Mouse (Mus musculus) MEL (cell line): Measurements from ENCODE around the gene Pole4. TPM values are rescaled to one million over a fixed set of nuclear protein-coding genes. Genes with fewer than 3 reads are reported as not detected.

Experiments
- DNase-seq: peaks from one replicate; pipeline ENCODE4 v3.0.0; 2011; ENCODE audit warnings: low read depth, low spot score
- H3K27ac ChIP-seq: 2 replicates; pipeline ENCODE4 v1.5.1; 2012; ENCODE audit warnings: low read depth, mild to moderate bottlenecking, control low read depth, low read length, moderate library complexity; ENCODE audit not compliant: control insufficient read depth
- H3K27me3 ChIP-seq, 2 experiments: fragments of 150-350 bp in 1 of 2; sonication (generic) in 1 of 2; 2 replicates each; pipeline ENCODE4 v1.6.1; 2012; ENCODE audit warnings: low read length in 2 of 2, mild to moderate bottlenecking in 2 of 2, improper control_type of control experiment in 1 of 2, moderate library complexity in 1 of 2; ENCODE audit not compliant: insufficient read depth in 2 of 2, control insufficient read depth in 1 of 2
- H3K36me3 ChIP-seq, 2 experiments: 2 replicates each; pipeline ENCODE4 v1.6.1; 2012 to 2014; ENCODE audit warnings: low read length in 2 of 2, improper control_type of control experiment in 1 of 2, inconsistent platforms in 1 of 2, mild to moderate bottlenecking in 1 of 2; ENCODE audit not compliant: insufficient read depth in 2 of 2, control insufficient read depth in 1 of 2
- H3K4me1 ChIP-seq, 2 experiments: fragments of 150-350 bp in 1 of 2; sonication (generic) in 1 of 2; 2 replicates each; pipeline ENCODE4 v1.6.1; 2012; ENCODE audit warnings: low read length in 2 of 2, improper control_type of control experiment in 1 of 2, mild to moderate bottlenecking in 1 of 2; ENCODE audit not compliant: insufficient read depth in 2 of 2, control insufficient read depth in 1 of 2
- H3K4me3 ChIP-seq, 2 experiments: fragments of 150-350 bp in 1 of 2; sonication (generic) in 1 of 2; 2 replicates each; pipeline ENCODE4 v1.5.1; 2012; ENCODE audit warnings: low read depth in 2 of 2, low read length in 2 of 2, mild to moderate bottlenecking in 2 of 2, moderate library complexity in 2 of 2, control low read depth in 1 of 2, improper control_type of control experiment in 1 of 2; ENCODE audit not compliant: control insufficient read depth in 1 of 2, insufficient read depth in 1 of 2
- H3K79me2 ChIP-seq: 2 replicates; pipeline ENCODE4 v1.6.1; 2012; ENCODE audit warnings: mild to moderate bottlenecking, low read length, moderate library complexity; ENCODE audit not compliant: control insufficient read depth, poor library complexity, insufficient read depth
- H3K9ac ChIP-seq: 2 replicates; pipeline ENCODE4 v1.6.1; 2012; ENCODE audit warnings: low read depth, mild to moderate bottlenecking, control low read depth, low read length, moderate library complexity; ENCODE audit not compliant: control insufficient read depth, poor library complexity, severe bottlenecking
- H3K9me3 ChIP-seq: fragments of 150-350 bp; sonication (generic); replicated peaks from 2 replicates; pipeline ENCODE4 v1.6.1; 2012; ENCODE audit warnings: mild to moderate bottlenecking, low read length, improper control_type of control experiment, moderate library complexity; ENCODE audit not compliant: insufficient read depth
- CHD1 ChIP-seq: IDR thresholded peaks from 2 replicates; pipeline ENCODE4 v1.6.1; 2012; ENCODE audit warnings: low read depth, mild to moderate bottlenecking, inconsistent platforms, low read length, improper control_type of control experiment
- CTCF ChIP-seq, 3 experiments: IDR thresholded peaks in 2 of 3; conservative IDR thresholded peaks in 1 of 3; 2 replicates each; pipeline ENCODE4 v1.5.1; 2011 to 2012; ENCODE audit warnings: low read length in 3 of 3, low read depth in 2 of 3, mild to moderate bottlenecking in 2 of 3, improper control_type of control experiment in 1 of 3, inconsistent platforms in 1 of 3, mixed read lengths in 1 of 3, moderate library complexity in 1 of 3; ENCODE audit not compliant: control insufficient read depth in 1 of 3, insufficient read depth in 1 of 3, poor library complexity in 1 of 3, severe bottlenecking in 1 of 3
- E2F4 ChIP-seq: IDR thresholded peaks from 2 replicates; pipeline ENCODE4 v1.6.1; 2011; ENCODE audit warnings: low read depth, low read length, improper control_type of control experiment, borderline replicate concordance
- ELF1 ChIP-seq: IDR thresholded peaks from 2 replicates; pipeline ENCODE4 v1.6.1; 2014; ENCODE audit warnings: low read depth, mild to moderate bottlenecking, inconsistent platforms, low read length, improper control_type of control experiment, moderate library complexity
- EP300 ChIP-seq, 2 experiments: IDR thresholded peaks; 2 replicates each; pipeline ENCODE4 v1.6.1; 2011; ENCODE audit warnings: improper control_type of control experiment in 2 of 2, low read length in 2 of 2, low read depth in 1 of 2, mild to moderate bottlenecking in 1 of 2
- ETS1 ChIP-seq: IDR thresholded peaks from 2 replicates; pipeline ENCODE4 v1.6.1; 2012; ENCODE audit warnings: low read depth, mild to moderate bottlenecking, inconsistent platforms, low read length, improper control_type of control experiment, moderate library complexity
- GABPA ChIP-seq: IDR thresholded peaks from 2 replicates; pipeline ENCODE4 v1.6.1; 2012; ENCODE audit warnings: low read depth, mild to moderate bottlenecking, inconsistent platforms, low read length, improper control_type of control experiment, moderate library complexity
- HCFC1 ChIP-seq: IDR thresholded peaks from 2 replicates; pipeline ENCODE4 v1.6.1; 2012; ENCODE audit warnings: low read depth, mild to moderate bottlenecking, inconsistent platforms, low read length, improper control_type of control experiment, moderate library complexity
- JUND ChIP-seq: IDR thresholded peaks from 2 replicates; pipeline ENCODE4 v1.6.1; 2011; ENCODE audit warnings: low read depth, mild to moderate bottlenecking, improper control_type of control experiment, low read length
- MAZ ChIP-seq: IDR thresholded peaks from 2 replicates; pipeline ENCODE4 v1.6.1; 2012; ENCODE audit warnings: low read depth, mild to moderate bottlenecking, inconsistent platforms, low read length, improper control_type of control experiment
- MEF2A ChIP-seq: IDR thresholded peaks from 2 replicates; pipeline ENCODE4 v1.6.1; 2014; ENCODE audit warnings: low read depth, mild to moderate bottlenecking, inconsistent platforms, low read length, improper control_type of control experiment; ENCODE audit not compliant: poor library complexity, insufficient replicate concordance, severe bottlenecking; ENCODE audit errors: extremely low read depth
- MXI1 ChIP-seq: IDR thresholded peaks from 2 replicates; pipeline ENCODE4 v1.6.1; 2011; ENCODE audit warnings: mild to moderate bottlenecking, low read depth, low read length, improper control_type of control experiment
- MYB ChIP-seq: IDR thresholded peaks from 2 replicates; pipeline ENCODE4 v1.6.1; 2011; ENCODE audit warnings: mild to moderate bottlenecking, low read depth, low read length, improper control_type of control experiment
- POLR2A ChIP-seq, 2 experiments: IDR thresholded peaks; 2 replicates each; pipeline ENCODE4 v1.6.1; 2011 to 2012; ENCODE audit warnings: low read length in 2 of 2, mild to moderate bottlenecking in 2 of 2, control low read depth in 1 of 2, improper control_type of control experiment in 1 of 2, low read depth in 1 of 2, moderate library complexity in 1 of 2; ENCODE audit not compliant: control insufficient read depth in 1 of 2, insufficient read depth in 1 of 2, poor library complexity in 1 of 2
- RAD21 ChIP-seq: IDR thresholded peaks from 2 replicates; pipeline ENCODE4 v1.6.1; 2011; ENCODE audit warnings: mild to moderate bottlenecking, low read depth, low read length, improper control_type of control experiment
- TAL1 ChIP-seq: IDR thresholded peaks from 2 replicates; pipeline ENCODE4 v1.6.1; 2012; ENCODE audit warnings: mild to moderate bottlenecking, inconsistent platforms, low read length, moderate library complexity, mixed read lengths
- TBP ChIP-seq: IDR thresholded peaks from 2 replicates; pipeline ENCODE4 v1.8.0; 2011; ENCODE audit warnings: low read depth, low read length, improper control_type of control experiment
- UBTF ChIP-seq: IDR thresholded peaks from 2 replicates; pipeline ENCODE4 v1.6.1; 2012; ENCODE audit warnings: low read depth, mild to moderate bottlenecking, inconsistent platforms, low read length, improper control_type of control experiment, moderate library complexity, borderline replicate concordance; ENCODE audit not compliant: insufficient read depth
- USF2 ChIP-seq, 2 experiments: IDR thresholded peaks; 2 replicates each; pipeline ENCODE4 v1.6.1; 2011 to 2012; ENCODE audit warnings: improper control_type of control experiment in 2 of 2, low read length in 2 of 2, borderline replicate concordance in 1 of 2, inconsistent platforms in 1 of 2, low read depth in 1 of 2, mild to moderate bottlenecking in 1 of 2; ENCODE audit not compliant: insufficient read depth in 1 of 2
- ZC3H11A ChIP-seq: IDR thresholded peaks from 2 replicates; pipeline ENCODE4 v1.6.1; 2012; ENCODE audit warnings: low read depth, mild to moderate bottlenecking, inconsistent platforms, low read length, improper control_type of control experiment
- ZKSCAN1 ChIP-seq: IDR thresholded peaks from 2 replicates; pipeline ENCODE4 v1.6.1; 2012; ENCODE audit warnings: low read depth, mild to moderate bottlenecking, inconsistent platforms, low read length, improper control_type of control experiment, moderate library complexity
- ZNF384 ChIP-seq: IDR thresholded peaks from 2 replicates; pipeline ENCODE4 v1.6.1; 2012; ENCODE audit warnings: low read depth, mild to moderate bottlenecking, inconsistent platforms, low read length, improper control_type of control experiment
- polyA plus RNA-seq, 2 experiments: library from polyadenylated mRNA; stranded (reverse) in 1 of 2; unstranded in 1 of 2; fragments of >175 nt in 1 of 2; fragments of >200 nt in 1 of 2; gene quantifications; 2 replicates each; pipeline versions ENCODE4 v1.2.1 to v1.2.4; 2012; ENCODE audit warnings: low replicate concordance in 2 of 2, low read depth in 1 of 2; ENCODE audit not compliant: insufficient read length in 2 of 2, insufficient read depth in 1 of 2, missing spikeins in 1 of 2
- total RNA-seq: library from RNA; depleted of rRNA; stranded (reverse); fragments of 300-350 nt; gene quantifications from 2 replicates; pipeline ENCODE4 v1.2.3, GENCODE M21; 2012

The Pole4 gene
- total and polyA plus RNA-seq, 3 experiments, result 67.2 to 76.7 TPM; not detected in 1

DNA sequence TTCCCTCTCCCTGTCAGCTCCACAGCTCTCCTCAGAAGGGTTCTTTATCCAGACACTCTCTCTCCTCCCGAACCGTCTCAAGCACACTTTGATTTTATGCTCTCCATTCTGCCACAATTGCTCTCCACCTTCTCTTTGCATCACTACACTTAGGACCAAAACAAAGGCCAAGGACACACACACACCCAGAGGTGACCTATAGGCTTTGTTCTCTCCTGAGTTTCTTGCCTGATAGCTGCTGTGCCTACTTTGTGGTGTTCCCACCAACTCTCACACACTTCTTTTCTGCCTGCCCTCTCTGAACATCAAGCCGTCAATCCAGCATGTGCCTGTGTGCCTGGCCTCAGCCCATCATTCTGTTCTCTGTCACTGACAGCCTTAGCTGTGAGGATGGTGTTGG lies 2.6 kb upstream of the Pole4 start:
- H3K27ac ChIP-seq, result no peak overlapping the region

DNA sequence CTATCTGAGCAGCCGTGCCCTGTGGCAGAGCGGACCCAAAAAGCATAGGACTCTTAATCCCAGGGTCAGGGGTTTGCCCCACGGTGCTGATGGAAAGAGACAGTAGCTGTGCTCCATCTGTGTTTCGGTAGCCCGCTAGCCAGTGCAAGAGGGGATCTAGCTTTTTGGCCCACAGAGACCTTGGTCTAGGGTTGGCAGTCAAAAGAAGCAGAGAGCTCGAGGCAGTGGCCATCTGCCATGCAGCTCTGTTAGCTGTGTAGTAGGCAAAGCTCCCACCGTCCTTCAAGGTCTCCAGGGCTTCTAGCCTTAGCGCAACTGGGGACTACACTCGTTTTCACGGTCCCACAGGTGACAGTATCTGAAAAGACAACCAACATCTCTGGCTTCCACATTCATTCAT lies 2.1 kb upstream of the Pole4 start:
- Histone ChIP-seq H3K36me3 (no peaks in the 10 kb centered on the region), H3K4me3 (no peak overlapping the region), H3K79me2 (no peaks in the 10 kb centered on the region), H3K27ac (no peak overlapping the region), H3K4me1 (peaks cover 0 to 8% of the 10 kb centered on the region in 2 experiments; a peak in 1 of 4 replicates), H3K9ac (no peak overlapping the region)
- TF ChIP-seq MAZ (no peak), UBTF (no peak), MEF2A (no peak), JUND (no peak), ETS1 (no peak), TAL1 (no peak), TBP (no peak)
- TF ChIP-seq, all 39 proteins: peak for 0
- no peaks in the 10 kb centered on the region for H3K9me3 ChIP-seq
- no peaks in the 10 kb centered on the region for H3K27me3 ChIP-seq
- no peak for DNase-seq

More for the DNA sequence above, 2.6 kb upstream of the Pole4 start:
- no peak for DNase-seq
- Histone ChIP-seq H3K79me2 (no peaks in the 10 kb centered on the region), H3K27me3 (no peaks in the 10 kb centered on the region), H3K4me3 (no peak overlapping the region), H3K36me3 (no peaks in the 10 kb centered on the region), H3K4me1 (peaks cover 0 to 5% of the 10 kb centered on the region in 2 experiments; a peak in 1 of 4 replicates), H3K9me3 (no peaks in the 10 kb centered on the region), H3K9ac (no peak overlapping the region)
- TF ChIP-seq ZNF384, result no peak
- TF ChIP-seq CTCF (IDR thresholded peaks at IDR 0.05 in 2 of 3, conservative IDR thresholded peaks at IDR 0.05 in 1 of 3; ENCODE audit: control insufficient read depth in 1 of 3, insufficient read depth in 1 of 3, low read depth in 2 of 3, low read length in 3 of 3, poor library complexity in 1 of 3, severe bottlenecking in 1 of 3), result no peak

DNA sequence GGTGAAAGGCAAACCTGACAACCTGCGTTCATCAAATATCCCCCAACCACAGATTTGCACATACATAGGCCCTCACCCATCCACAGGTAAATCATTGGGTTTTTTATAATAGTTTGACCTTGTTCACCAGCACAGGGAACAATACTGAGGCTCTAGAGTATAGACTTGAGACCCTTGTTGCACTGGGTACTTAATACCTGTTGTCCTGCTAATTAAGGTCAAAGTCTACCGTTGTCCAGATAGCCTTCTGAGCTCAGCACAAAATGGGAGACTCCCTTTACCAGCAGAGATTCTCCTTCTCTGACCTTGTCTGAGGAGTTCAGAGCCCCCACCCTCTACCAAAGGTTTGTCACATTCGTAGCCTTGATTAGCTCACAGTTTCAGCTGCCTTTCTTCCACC lies 1.5 kb downstream of the Pole4 start:
- Histone ChIP-seq H3K4me1 (peaks cover 0 to 8% of the 10 kb centered on the region in 2 experiments; a peak in 1 of 4 replicates), H3K4me3 (no peak overlapping the region), H3K27ac (no peak overlapping the region), H3K9ac (no peak overlapping the region), H3K9me3 (no peaks in the 10 kb centered on the region)
- TF ChIP-seq ZC3H11A, result no peak
- TF ChIP-seq JUND, result no peak
- no peak for TF ChIP-seq E2F4
- no peak for TF ChIP-seq TBP
- TF ChIP-seq USF2 (IDR thresholded peaks at IDR 0.05; ENCODE audit: borderline replicate concordance in 1 of 2, insufficient read depth in 1 of 2, low read depth in 1 of 2, low read length in 2 of 2), result no peak
- no peak for TF ChIP-seq ELF1
- TF ChIP-seq HCFC1, result no peak
- no peak for TF ChIP-seq UBTF
- TF ChIP-seq ZKSCAN1, result no peak
- TF ChIP-seq MYB, result no peak
- no peak for TF ChIP-seq MXI1
- TF ChIP-seq RAD21, result no peak
- TF ChIP-seq MAZ, result no peak
- no peak for TF ChIP-seq ETS1
- no peak for TF ChIP-seq CHD1
- TF ChIP-seq EP300 (IDR thresholded peaks at IDR 0.05; ENCODE audit: low read depth in 1 of 2, low read length in 2 of 2), result no peak
- TF ChIP-seq MEF2A, result no peak
- TF ChIP-seq GABPA, result no peak
- TF ChIP-seq POLR2A (IDR thresholded peaks at IDR 0.05; ENCODE audit: control insufficient read depth in 1 of 2, insufficient read depth in 1 of 2, low read depth in 1 of 2, low read length in 2 of 2, poor library complexity in 1 of 2), result no peak
- no peak for TF ChIP-seq ZNF384
- TF ChIP-seq, all 39 proteins: peak for 0
- H3K27me3 ChIP-seq, result no peaks in the 10 kb centered on the region
- H3K36me3 ChIP-seq, result no peaks in the 10 kb centered on the region
- no peaks in the 10 kb centered on the region for H3K79me2 ChIP-seq
- DNase-seq, result no peak
